Mouse (Mus musculus) G1E (cell line): ENCODE measurements at regions not wholly inside any gene's neighbourhood (a gene's known extent, or its start where the extent isn't known, plus 50 kb on each side); places are given as distances from the start of the nearest gene placed in this dataset.

Source experiments
- ATAC-seq: 2 replicates; pipeline ENCODE4 v1.8.0; 2016; ENCODE audit warnings: mild to moderate bottlenecking; ENCODE audit not compliant: insufficient number of reproducible peaks, poor library complexity, low FRiP score, severe bottlenecking; ENCODE audit errors: extremely low read depth
- DNase-seq: peaks from one replicate; pipeline ENCODE4 v3.0.0; 2012; ENCODE audit warnings: low spot score
- H3K27me3 ChIP-seq: 2 replicates; pipeline ENCODE4 v1.6.1; 2012; ENCODE audit warnings: mild to moderate bottlenecking, low read length, inconsistent platforms; ENCODE audit not compliant: insufficient read depth
- H3K36me3 ChIP-seq: replicated peaks from 2 replicates; pipeline ENCODE3; 2012; ENCODE audit warnings: mild to moderate bottlenecking, inconsistent platforms
- H3K4me1 ChIP-seq: 2 replicates; pipeline ENCODE4 v1.6.1; 2012; ENCODE audit warnings: low read depth, low read length, inconsistent platforms, mixed read lengths; ENCODE audit not compliant: insufficient read depth
- H3K4me3 ChIP-seq: 2 replicates; pipeline ENCODE4 v1.5.1; 2012; ENCODE audit warnings: low read depth, mild to moderate bottlenecking, inconsistent platforms, low read length, moderate library complexity, mixed read lengths
- H3K9me3 ChIP-seq: replicated peaks from 2 replicates; pipeline ENCODE4 v1.6.1; 2012; ENCODE audit warnings: inconsistent platforms
- CTCF ChIP-seq: IDR thresholded peaks from 2 replicates; pipeline ENCODE4 v1.5.1; 2012; ENCODE audit warnings: low read depth, low read length, inconsistent platforms, mixed read lengths
- GATA1 ChIP-seq: IDR thresholded peaks from 2 replicates; pipeline ENCODE4 v1.6.1; 2012; ENCODE audit warnings: borderline replicate concordance, low read length, inconsistent platforms, mixed read lengths
- GATA2 ChIP-seq: IDR thresholded peaks from 2 replicates; pipeline ENCODE4 v1.6.1; 2012; ENCODE audit warnings: low read depth, low read length, inconsistent platforms, borderline replicate concordance
- POLR2AphosphoS5 ChIP-seq: IDR thresholded peaks from 2 replicates; pipeline ENCODE4 v1.6.1; 2012; ENCODE audit warnings: low read depth, low read length, inconsistent platforms; ENCODE audit not compliant: insufficient replicate concordance
- TAL1 ChIP-seq: conservative IDR thresholded peaks from 2 replicates; pipeline ENCODE4 v1.6.1; 2012; ENCODE audit warnings: low read depth, low read length, inconsistent platforms, mixed read lengths

DNA sequence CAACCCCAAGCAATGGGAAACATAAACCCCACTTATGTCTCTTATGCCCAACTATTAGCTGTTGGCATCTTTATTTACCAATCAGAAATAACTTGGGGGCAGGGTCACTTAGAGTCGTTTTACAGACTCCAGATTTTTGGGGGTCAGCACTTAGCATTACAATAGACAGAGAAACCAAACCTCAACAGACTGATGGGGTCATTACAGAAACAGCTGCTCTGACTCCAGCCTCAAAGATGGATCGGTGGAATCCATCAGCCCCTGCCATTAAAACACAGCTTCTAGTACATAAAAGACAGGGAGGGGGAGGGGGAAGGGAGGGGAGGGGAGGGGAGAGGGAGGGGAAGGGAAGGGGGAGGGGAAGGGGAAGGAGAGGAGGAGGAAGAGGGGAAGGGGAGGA lies 69.9 kb upstream of the Gm47985 start:
- Histone ChIP-seq H3K4me1 (peaks cover 46% of the 10 kb centered on the region), H3K27me3 (peaks cover 9% of the 10 kb centered on the region; the same call in 1 of the 2 replicates), H3K9me3 (no peaks in the 10 kb centered on the region), H3K4me3 (no peak overlapping the region), H3K36me3 (no peaks in the 10 kb centered on the region)
- DNase-seq (no peak), ATAC-seq (no peak)
- TF ChIP-seq GATA2 (no peak), POLR2AphosphoS5 (no peak)

DNA sequence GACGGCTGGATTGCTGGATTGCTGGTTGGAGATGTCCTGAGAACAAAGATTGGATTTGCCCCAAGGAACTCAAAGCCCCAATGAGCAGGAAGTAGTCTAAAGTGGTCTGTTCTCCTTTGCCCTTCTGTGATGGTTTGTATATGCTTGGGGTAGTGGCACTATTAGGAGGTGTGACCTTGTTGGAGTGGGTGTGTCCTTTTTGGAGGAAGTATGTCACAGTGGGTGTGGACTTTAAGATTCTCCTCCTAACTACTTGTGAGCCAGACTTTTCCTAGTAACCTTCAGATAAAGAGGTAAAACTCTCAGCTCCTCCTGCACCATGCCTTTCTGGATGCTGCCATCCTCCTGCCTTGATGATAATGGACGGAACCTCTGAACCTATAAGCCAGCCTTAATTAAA lies 69.1 kb upstream of the Gm47985 start:
- TF ChIP-seq CTCF (no peak), GATA1 (no peak), GATA2 (no peak), POLR2AphosphoS5 (no peak), TAL1 (no peak)
- no peak for ATAC-seq
- peaks cover 8% of the 10 kb centered on the region; the same call in 1 of the 2 replicates for H3K27me3 ChIP-seq
- H3K9me3 ChIP-seq: no peaks in the 10 kb centered on the region
- peaks cover 47% of the 10 kb centered on the region for H3K4me1 ChIP-seq
- no peak overlapping the region for H3K4me3 ChIP-seq
- no peaks in the 10 kb centered on the region for H3K36me3 ChIP-seq
- no peak for DNase-seq

DNA sequence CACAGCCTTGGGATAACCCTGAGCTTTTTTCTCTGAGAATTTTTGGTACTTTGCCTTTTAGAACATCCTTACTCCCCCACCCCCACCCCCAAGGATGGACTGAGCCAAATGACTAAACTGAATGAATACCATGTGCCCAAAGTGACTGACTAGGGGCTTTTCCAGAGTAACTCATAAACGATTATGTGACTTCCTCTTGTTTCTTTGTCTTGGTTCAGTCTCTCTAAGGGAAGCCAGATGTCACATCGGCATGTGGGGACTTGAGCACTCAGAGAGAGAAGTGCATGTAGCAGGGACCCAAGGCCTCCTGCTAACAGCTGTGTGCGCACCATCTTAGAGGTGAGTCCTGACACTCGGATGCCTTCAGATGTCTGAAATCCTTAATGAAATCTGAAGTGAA lies 63.8 kb upstream of the Gm47985 start:
- Histone ChIP-seq H3K36me3 (no peaks in the 10 kb centered on the region), H3K9me3 (no peaks in the 10 kb centered on the region), H3K27me3 (0 out of 2 replicates have a peak, but pooled peaks cover 2% of the 10 kb centered on the region), H3K4me3 (no peak overlapping the region), H3K4me1 (peaks cover 28% of the 10 kb centered on the region)
- ATAC-seq (peak; percentile 54), DNase-seq (no peak)
- TF ChIP-seq TAL1: no peak
- no peak for TF ChIP-seq GATA2
- no peak for TF ChIP-seq GATA1
- TF ChIP-seq CTCF: no peak
- TF ChIP-seq POLR2AphosphoS5: no peak

DNA sequence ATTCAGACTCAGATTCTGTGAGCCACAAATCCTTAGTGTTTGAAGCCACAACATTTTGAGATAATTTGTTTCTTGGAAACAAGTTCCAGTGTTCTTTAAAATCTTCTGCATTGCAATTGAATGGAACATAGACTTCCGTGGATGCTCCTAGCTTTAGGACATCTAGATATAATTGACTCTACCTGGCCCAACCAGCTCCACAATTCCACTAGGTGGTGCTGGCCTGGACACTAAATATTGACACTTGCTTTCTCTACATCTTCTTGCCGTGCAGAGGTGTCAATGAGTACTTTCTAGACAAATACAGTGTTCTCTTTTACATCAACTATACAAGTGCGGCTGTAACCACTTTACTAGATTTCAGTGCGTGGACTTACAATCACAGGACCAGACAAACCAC lies 63.4 kb upstream of the Gm47985 start:
- Histone ChIP-seq H3K4me1 (peaks cover 28% of the 10 kb centered on the region), H3K4me3 (no peak overlapping the region), H3K36me3 (no peaks in the 10 kb centered on the region), H3K27me3 (0 out of 2 replicates have a peak, but pooled peaks cover 2% of the 10 kb centered on the region), H3K9me3 (no peaks in the 10 kb centered on the region)
- ATAC-seq: no peak
- no peak for TF ChIP-seq CTCF
- no peak for TF ChIP-seq GATA1
- TF ChIP-seq TAL1: no peak
- TF ChIP-seq POLR2AphosphoS5: no peak
- TF ChIP-seq GATA2: no peak
- DNase-seq: no peak

DNA sequence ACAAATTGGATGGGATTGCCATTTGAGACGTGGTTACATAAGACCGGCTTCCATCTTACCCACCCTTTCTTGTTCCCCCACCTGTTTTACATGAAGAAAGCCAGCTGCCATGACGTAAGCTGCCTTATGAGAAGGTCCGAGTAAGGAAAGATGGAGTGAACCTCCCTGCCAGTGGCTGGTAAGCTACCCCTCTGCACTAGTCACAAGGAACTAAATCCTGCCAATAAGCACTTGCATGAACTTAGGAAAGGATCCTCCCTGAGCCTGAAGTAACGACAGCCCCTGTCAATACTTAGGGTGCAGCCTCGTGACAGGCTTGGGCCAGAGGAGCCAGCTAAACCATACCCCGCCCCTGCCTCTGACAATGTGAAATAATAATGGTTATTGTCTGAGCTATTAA lies 62.8 kb upstream of the Gm47985 start:
- no peaks in the 10 kb centered on the region for H3K36me3 ChIP-seq
- no peak for DNase-seq
- H3K4me3 ChIP-seq: no peak overlapping the region
- TF ChIP-seq GATA1: no peak
- TF ChIP-seq TAL1: no peak
- no peak for TF ChIP-seq GATA2
- no peak for TF ChIP-seq CTCF
- TF ChIP-seq POLR2AphosphoS5: no peak
- H3K27me3 ChIP-seq: no peaks in the 10 kb centered on the region
- H3K9me3 ChIP-seq: no peaks in the 10 kb centered on the region
- H3K4me1 ChIP-seq: peaks cover 25% of the 10 kb centered on the region
- no peak for ATAC-seq

DNA sequence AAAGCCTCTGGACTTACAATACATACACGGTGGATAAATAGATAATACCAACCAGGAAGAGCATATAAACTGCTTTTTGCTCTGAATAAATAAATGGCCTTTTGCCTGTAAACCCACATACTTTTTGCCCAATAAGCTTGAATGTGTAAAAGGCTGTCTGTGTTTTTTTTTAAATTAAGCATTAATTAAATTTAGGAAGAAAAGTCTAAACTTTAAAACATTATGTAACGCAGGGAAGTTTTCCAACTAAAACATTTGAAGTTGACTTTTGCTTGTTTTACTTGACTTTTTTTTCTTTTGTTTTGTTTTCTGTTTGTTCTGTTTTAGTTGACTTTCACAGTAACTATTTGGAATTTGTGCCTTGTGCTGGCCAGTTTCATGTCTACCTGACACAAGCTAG lies 60.7 kb upstream of the Gm47985 start:
- H3K9me3 ChIP-seq: no peaks in the 10 kb centered on the region
- H3K36me3 ChIP-seq: no peaks in the 10 kb centered on the region
- H3K27me3 ChIP-seq: no peaks in the 10 kb centered on the region
- peaks cover 30% of the 10 kb centered on the region for H3K4me1 ChIP-seq
- ATAC-seq: no peak
- H3K4me3 ChIP-seq: no peak overlapping the region
- no peak for DNase-seq
- no peak for TF ChIP-seq GATA2

DNA sequence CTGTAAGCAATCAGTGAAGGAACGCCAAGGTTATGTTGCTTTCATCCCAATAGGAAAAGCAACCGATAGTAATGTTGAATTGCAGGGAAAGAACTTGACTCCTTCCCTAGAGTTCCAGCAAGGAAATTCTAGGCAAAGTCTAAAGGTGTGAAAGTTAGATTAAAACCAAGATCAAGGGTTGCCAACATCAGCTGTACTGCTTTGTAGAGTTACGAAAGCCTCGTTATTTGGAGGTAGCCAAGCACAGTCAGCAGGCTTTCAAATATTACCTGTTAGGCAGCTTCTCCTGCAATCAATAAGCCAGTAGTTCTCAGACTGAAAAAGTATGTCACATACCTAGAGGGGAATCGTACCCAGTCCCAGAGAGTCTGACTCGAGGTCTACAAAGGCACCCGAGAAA lies 58.4 kb upstream of the Gm47985 start:
- ATAC-seq (no peak), DNase-seq (no peak)
- Histone ChIP-seq H3K9me3 (no peaks in the 10 kb centered on the region), H3K4me3 (no peak overlapping the region), H3K27me3 (no peaks in the 10 kb centered on the region), H3K4me1 (peaks cover 29% of the 10 kb centered on the region), H3K36me3 (no peaks in the 10 kb centered on the region)
- TF ChIP-seq TAL1: no peak
- TF ChIP-seq CTCF: no peak
- no peak for TF ChIP-seq GATA2
- no peak for TF ChIP-seq GATA1
- TF ChIP-seq POLR2AphosphoS5: no peak
